Mouse (Mus musculus): ENCODE results near the gene Nup107.

DNA sequence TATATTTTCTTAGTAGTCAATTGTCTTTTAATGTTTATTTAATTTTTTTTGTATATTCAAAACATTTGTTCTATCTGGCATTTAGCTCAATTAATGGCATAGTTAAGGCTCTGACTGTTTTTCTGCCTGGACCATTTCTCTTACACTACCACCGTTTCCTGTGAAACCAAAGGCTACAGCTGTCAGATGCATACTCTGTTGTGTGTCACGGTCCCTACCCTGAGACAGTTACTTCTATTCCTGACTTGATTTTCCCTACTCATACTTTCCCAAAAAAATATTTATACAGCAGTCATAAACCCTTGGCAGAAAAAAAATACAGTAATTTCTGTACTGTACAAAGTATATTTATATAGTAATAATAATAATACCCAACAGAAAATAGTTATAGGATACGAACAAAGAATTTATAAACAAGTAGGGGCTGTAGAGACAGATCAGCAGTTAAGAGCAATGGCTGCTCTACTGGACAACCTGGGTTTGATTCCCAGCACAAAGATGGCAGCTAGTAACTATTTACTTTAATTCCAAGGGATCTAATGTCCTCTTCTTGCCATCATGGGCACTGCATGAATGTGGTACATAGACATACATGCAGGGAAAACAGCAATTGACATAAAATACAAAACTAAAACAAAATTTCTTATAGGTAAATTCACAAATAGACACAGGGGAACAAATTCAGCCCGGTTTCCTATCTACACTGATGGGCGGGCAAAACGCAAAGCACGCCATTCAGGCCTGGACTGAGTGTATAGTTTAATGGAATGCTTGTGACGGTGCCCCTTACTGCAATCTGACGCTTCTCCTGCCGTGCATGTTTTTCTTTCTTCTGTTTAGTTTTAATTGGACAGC, 25.0 kb downstream of the Nup107 start:
- TF ChIP-seq POLR2A (IDR thresholded peaks at IDR 0.05; ENCODE audit: borderline replicate concordance, insufficient read depth, low read length) (no peak), CTCF (IDR thresholded peaks at IDR 0.05; ENCODE audit: borderline replicate concordance, insufficient read depth, low read depth, low read length) (no peak)

Measured in cerebellum, adult 2 months (tissue).